Mouse (Mus musculus) CH12.LX (cell line): Measurements from ENCODE around the gene Arsb. TPM values are rescaled to one million over a fixed set of nuclear protein-coding genes. Genes with fewer than 3 reads are reported as not detected.

Source experiments
- DNase-seq: peaks from one replicate; pipeline ENCODE4 v3.0.0-alpha.2; 2013; ENCODE audit errors: extremely low read depth
- H3K27ac ChIP-seq: 2 replicates; pipeline ENCODE4 v1.5.1; 2012; ENCODE audit warnings: low read depth, mild to moderate bottlenecking, control low read depth, moderate library complexity; ENCODE audit not compliant: insufficient read depth
- H3K27me3 ChIP-seq: replicated peaks from 2 replicates; pipeline ENCODE3; 2012; ENCODE audit warnings: inconsistent platforms
- H3K36me3 ChIP-seq, 2 experiments: replicated peaks in 1 of 2; 2 replicates each; pipeline versions ENCODE3 to v1.6.1; 2012; ENCODE audit warnings: inconsistent platforms in 1 of 2, low read length in 1 of 2, mild to moderate bottlenecking in 1 of 2, mixed read lengths in 1 of 2, moderate library complexity in 1 of 2; ENCODE audit not compliant: control insufficient read depth in 1 of 2, insufficient read depth in 1 of 2
- H3K4me1 ChIP-seq, 2 experiments: 2 replicates each; pipeline ENCODE4 v1.6.1; 2012; ENCODE audit warnings: inconsistent platforms in 1 of 2, moderate library complexity in 1 of 2; ENCODE audit not compliant: insufficient read depth in 2 of 2, control insufficient read depth in 1 of 2
- H3K4me2 ChIP-seq: 2 replicates; pipeline ENCODE4 v1.6.1; 2012; ENCODE audit warnings: low read depth, mild to moderate bottlenecking, control low read depth; ENCODE audit not compliant: poor library complexity, insufficient read depth, severe bottlenecking
- H3K4me3 ChIP-seq, 3 experiments: fragments of 150-350 bp in 1 of 3; sonication (generic) in 1 of 3; replicated peaks in 1 of 3; 2 replicates each; pipeline versions ENCODE3 to v1.5.1; 2011 to 2012; ENCODE audit warnings: low read depth in 2 of 3, low read length in 2 of 3, mild to moderate bottlenecking in 2 of 3, moderate library complexity in 2 of 3, control low read depth in 1 of 3, improper control_type of control experiment in 1 of 3, inconsistent platforms in 1 of 3, mixed read lengths in 1 of 3; ENCODE audit not compliant: poor library complexity in 1 of 3
- H3K79me2 ChIP-seq: replicated peaks from 2 replicates; pipeline ENCODE4 v1.6.1; 2012; ENCODE audit warnings: mild to moderate bottlenecking, moderate library complexity; ENCODE audit not compliant: control insufficient read depth, poor library complexity, insufficient read depth, severe bottlenecking; ENCODE audit errors: extremely low read depth
- H3K9ac ChIP-seq: 2 replicates; pipeline ENCODE4 v1.6.1; 2012; ENCODE audit warnings: low read depth, mild to moderate bottlenecking, control low read depth, moderate library complexity; ENCODE audit not compliant: insufficient read depth
- H3K9me3 ChIP-seq: replicated peaks from 2 replicates; pipeline ENCODE3; 2012; ENCODE audit warnings: low read length, inconsistent platforms, mixed read lengths
- BHLHE40 ChIP-seq: IDR thresholded peaks from 2 replicates; pipeline ENCODE4 v1.6.1; 2011; ENCODE audit warnings: mild to moderate bottlenecking, low read depth, low read length, improper control_type of control experiment
- CHD1 ChIP-seq: IDR thresholded peaks from 2 replicates; pipeline ENCODE4 v1.6.1; 2012; ENCODE audit warnings: low read depth, low read length, improper control_type of control experiment, inconsistent platforms
- CTCF ChIP-seq, 2 experiments: IDR thresholded peaks in 1 of 2; conservative IDR thresholded peaks in 1 of 2; 2 replicates each; pipeline ENCODE4 v1.5.1; 2011 to 2012; ENCODE audit warnings: low read depth in 2 of 2, low read length in 2 of 2, improper control_type of control experiment in 1 of 2, inconsistent platforms in 1 of 2, mild to moderate bottlenecking in 1 of 2, moderate library complexity in 1 of 2
- E2F4 ChIP-seq: IDR thresholded peaks from 2 replicates; pipeline ENCODE4 v1.6.1; 2011; ENCODE audit warnings: low read depth, low read length, improper control_type of control experiment; ENCODE audit not compliant: insufficient replicate concordance
- ETS1 ChIP-seq: conservative IDR thresholded peaks from 2 replicates; pipeline ENCODE4 v1.6.1; 2012; ENCODE audit warnings: low read depth, mild to moderate bottlenecking, inconsistent platforms, low read length, improper control_type of control experiment, moderate library complexity
- GABPA ChIP-seq: IDR thresholded peaks from 2 replicates; pipeline ENCODE4 v1.6.1; 2012; ENCODE audit warnings: low read depth, low read length, improper control_type of control experiment, inconsistent platforms; ENCODE audit not compliant: insufficient replicate concordance
- HCFC1 ChIP-seq: IDR thresholded peaks from 2 replicates; pipeline ENCODE4 v1.6.1; 2012; ENCODE audit warnings: low read depth, mild to moderate bottlenecking, inconsistent platforms, low read length, improper control_type of control experiment
- JUN ChIP-seq: IDR thresholded peaks from 2 replicates; pipeline ENCODE4 v1.6.1; 2011; ENCODE audit warnings: low read depth, mild to moderate bottlenecking, low read length, improper control_type of control experiment, moderate library complexity; ENCODE audit not compliant: insufficient read depth
- JUND ChIP-seq: conservative IDR thresholded peaks from 2 replicates; pipeline ENCODE4 v1.6.1; 2011; ENCODE audit warnings: low read depth, low read length, improper control_type of control experiment
- KAT2A ChIP-seq: IDR thresholded peaks from 2 replicates; pipeline ENCODE4 v1.6.1; 2012; ENCODE audit warnings: low read length, improper control_type of control experiment, inconsistent platforms; ENCODE audit not compliant: insufficient replicate concordance
- MAFK ChIP-seq: IDR thresholded peaks from 2 replicates; pipeline ENCODE4 v1.6.1; 2011; ENCODE audit warnings: low read length, improper control_type of control experiment; ENCODE audit not compliant: insufficient replicate concordance
- MAX ChIP-seq: IDR thresholded peaks from 2 replicates; pipeline ENCODE4 v1.6.1; 2011; ENCODE audit warnings: low read length, improper control_type of control experiment
- MAZ ChIP-seq: IDR thresholded peaks from 2 replicates; pipeline ENCODE4 v1.6.1; 2012; ENCODE audit warnings: low read depth, mild to moderate bottlenecking, inconsistent platforms, low read length, improper control_type of control experiment, moderate library complexity
- MEF2A ChIP-seq: IDR thresholded peaks from 2 replicates; pipeline ENCODE4 v1.6.1; 2014; ENCODE audit warnings: low read depth, mild to moderate bottlenecking, inconsistent platforms, low read length, improper control_type of control experiment, borderline replicate concordance
- MXI1 ChIP-seq: IDR thresholded peaks from 2 replicates; pipeline ENCODE4 v1.6.1; 2011; ENCODE audit warnings: mild to moderate bottlenecking, low read depth, low read length, improper control_type of control experiment
- MYC ChIP-seq: IDR thresholded peaks from 2 replicates; pipeline ENCODE4 v1.6.1; 2011; ENCODE audit warnings: low read depth, mild to moderate bottlenecking, improper control_type of control experiment, low read length
- NRF1 ChIP-seq: IDR thresholded peaks from 2 replicates; pipeline ENCODE4 v1.6.1; 2014; ENCODE audit warnings: low read depth, mild to moderate bottlenecking, inconsistent platforms, low read length, improper control_type of control experiment, moderate library complexity
- POLR2A ChIP-seq: IDR thresholded peaks from 2 replicates; pipeline ENCODE4 v1.6.1; 2011; ENCODE audit warnings: low read depth, mild to moderate bottlenecking, improper control_type of control experiment, low read length
- POLR2AphosphoS2 ChIP-seq: IDR thresholded peaks from 2 replicates; pipeline ENCODE4 v1.6.1; 2011; ENCODE audit warnings: low read depth, low read length, improper control_type of control experiment
- RAD21 ChIP-seq: IDR thresholded peaks from 2 replicates; pipeline ENCODE4 v1.6.1; 2011; ENCODE audit warnings: low read depth, mild to moderate bottlenecking, low read length, improper control_type of control experiment, moderate library complexity
- TCF12 ChIP-seq: IDR thresholded peaks from 2 replicates; pipeline ENCODE4 v1.6.1; 2014; ENCODE audit warnings: low read depth, mild to moderate bottlenecking, inconsistent platforms, low read length, improper control_type of control experiment
- UBTF ChIP-seq: IDR thresholded peaks from 2 replicates; pipeline ENCODE4 v1.6.1; 2012; ENCODE audit warnings: low read depth, mild to moderate bottlenecking, inconsistent platforms, low read length, improper control_type of control experiment, moderate library complexity
- ZKSCAN1 ChIP-seq: IDR thresholded peaks from 2 replicates; pipeline ENCODE4 v1.6.1; 2012; ENCODE audit warnings: low read depth, inconsistent platforms, low read length, improper control_type of control experiment, borderline replicate concordance
- ZMIZ1 ChIP-seq: IDR thresholded peaks from 2 replicates; pipeline ENCODE4 v1.6.1; 2012; ENCODE audit warnings: low read depth, mild to moderate bottlenecking, inconsistent platforms, low read length, improper control_type of control experiment
- dilution Hi-C: fragments of 300-500 bp; cut with MboI; formaldehyde crosslinking; loops from 2 replicates; pipeline ENCODE4 v1.14.3; 2020; ENCODE audit warnings: low sequenced_read_pairs; ENCODE audit not compliant: extremely low pct_unique_long_range_greater_than_20kb, extremely low pct_ligation_motif_present
- in situ Hi-C: fragments of 300-500 bp; cut with MboI; formaldehyde crosslinking; loops from 3 replicates; pipeline ENCODE4 v1.14.3; 2019; ENCODE audit warnings: low sequenced_read_pairs, low pct_ligation_motif_present, low pct_unique_long_range_greater_than_20kb, mixed read lengths
- polyA plus RNA-seq: library from polyadenylated mRNA; unstranded; fragments of >175 nt; gene quantifications from 2 replicates; pipeline ENCODE4 v1.2.1, GENCODE M21; 2012; ENCODE audit warnings: low read depth; ENCODE audit not compliant: insufficient read length
- total RNA-seq, 2 experiments: library from RNA; depleted of rRNA; stranded (reverse); fragments of 300-350 nt in 1 of 2; fragments of >200 nt in 1 of 2; gene quantifications; 2 replicates each; pipeline ENCODE4 v1.2.3; 2012 to 2014

Gene Arsb
- total and polyA plus RNA-seq, 3 experiments, result 1.0 to 9.8 (median 2.0) TPM

DNA sequence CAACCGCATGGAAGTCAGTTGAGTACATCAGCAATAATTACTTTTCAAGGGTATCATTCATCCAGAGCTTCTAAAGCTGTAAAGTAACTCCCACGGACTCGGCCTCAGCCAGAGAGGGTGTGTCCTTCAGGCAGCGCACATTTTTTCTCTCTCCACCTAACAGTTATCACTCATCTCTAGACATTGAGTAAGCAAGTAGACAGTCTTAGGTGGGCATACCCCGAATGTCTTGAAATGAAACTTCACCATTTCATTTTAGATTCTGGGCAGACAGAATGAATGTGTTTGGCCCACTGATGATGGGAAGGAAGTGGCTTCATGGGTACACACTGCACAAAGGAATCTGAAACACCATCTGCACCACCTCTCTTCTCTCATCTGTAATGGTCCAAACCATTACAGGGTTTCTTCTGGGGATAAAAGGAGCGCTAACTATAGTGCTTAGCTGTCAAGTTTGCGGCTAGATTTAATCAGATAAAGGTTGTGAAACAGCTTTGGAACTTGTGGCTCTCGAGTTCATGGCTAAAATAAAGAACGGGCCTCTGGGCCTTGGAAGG is 321 bp upstream of the Arsb start:
- DNase-seq, result peak; percentile 24
- H3K27ac ChIP-seq, result no peak overlapping the region
- dilution Hi-C loops, result no loop called here

GRCm38 (mm10) chr13:93772279-93772636 is 828 bp downstream of the Arsb start:
- Histone ChIP-seq H3K27me3 (no peaks in the 10 kb centered on the region), H3K4me1 (no peaks in the 10 kb centered on the region), H3K9ac (peak overlapping the region; percentile 56), H3K36me3 (no peaks in the 10 kb centered on the region), H3K9me3 (no peaks in the 10 kb centered on the region), H3K79me2 (no peaks in the 10 kb centered on the region), H3K4me2 (peak overlapping the region; percentile 26; the same call in 1 of the 2 replicates), H3K4me3 (peak overlapping the region; percentile 43 to 57 (median 53))
- DNase-seq, result no peak
- in situ Hi-C loops, result no loop called here
- TF ChIP-seq KAT2A (no peak), ZMIZ1 (no peak), NRF1 (no peak), ZKSCAN1 (no peak), POLR2AphosphoS2 (no peak), MXI1 (no peak), MEF2A (no peak), JUN (no peak), MAZ (no peak), MAFK (no peak), RAD21 (no peak), UBTF (no peak), MAX (no peak), ETS1 (no peak), TCF12 (no peak), HCFC1 (no peak), E2F4 (no peak), JUND (no peak)
- TF ChIP-seq, all 38 proteins: peak for 0
- dilution Hi-C loops, result no loop called here
- no peak overlapping the region for H3K27ac ChIP-seq

More for the DNA sequence above, 321 bp upstream of the Arsb start:
- Histone ChIP-seq H3K36me3 (no peaks in the 10 kb centered on the region), H3K79me2 (no peaks in the 10 kb centered on the region), H3K27me3 (no peaks in the 10 kb centered on the region)
- in situ Hi-C loops, result no loop called here
- TF ChIP-seq POLR2A (no peak; the same call in 1 of the 2 replicates), ETS1 (no peak), GABPA (no peak), MYC (no peak), BHLHE40 (no peak), CTCF (conservative IDR thresholded peaks at IDR 0.05 in 1 of 2, IDR thresholded peaks at IDR 0.05 in 1 of 2; ENCODE audit: low read depth in 2 of 2, low read length in 2 of 2) (no peak), MAX (no peak), CHD1 (no peak), ZMIZ1 (0 out of 2 replicates have a peak, but pooled peaks have one; percentile 16)
- TF ChIP-seq, all 38 proteins: peak for 1
- H3K9ac ChIP-seq, result no peak overlapping the region
- peak overlapping the region in 1 of 3 experiments; percentile 53 for H3K4me3 ChIP-seq
- peak overlapping the region; percentile 26; the same call in 1 of the 2 replicates for H3K4me2 ChIP-seq
- H3K9me3 ChIP-seq, result no peaks in the 10 kb centered on the region
- H3K4me1 ChIP-seq, result no peaks in the 10 kb centered on the region
